Mouse (Mus musculus) layer of hippocampus, adult 9-10 months (tissue): ENCODE data around the gene Adgrl2.

Experiments
- DNase-seq: peaks from one replicate; pipeline ENCODE4 v3.0.0; 2022; ENCODE audit warnings: low spot score

Adgrl2 gene

DNA sequence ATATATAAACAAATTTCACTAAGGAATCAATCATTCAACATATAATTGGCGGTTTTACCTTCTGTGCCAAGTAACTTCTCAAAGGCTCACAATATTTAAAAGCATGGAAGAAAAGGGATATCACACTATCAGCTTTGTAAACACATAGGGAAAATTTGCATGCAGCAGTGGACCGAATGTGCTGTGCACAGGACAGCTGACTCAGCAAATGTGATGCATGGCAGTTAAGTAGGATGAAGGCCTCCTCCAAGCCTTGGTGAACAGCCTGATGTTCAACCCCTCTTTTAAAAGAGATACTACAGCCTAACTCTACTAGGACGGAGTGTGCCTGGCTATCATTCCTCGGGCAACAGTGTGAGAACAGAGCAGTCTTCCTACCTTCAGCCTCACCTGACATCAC, 105.2 kb downstream of the Adgrl2 start:
- no peak for DNase-seq

GRCm38 (mm10) chr3:148881431-148881830, 108.9 kb downstream of the Adgrl2 start:
- DNase-seq, result no peak

- DNase-seq, result no peak
Observed at GRCm38 (mm10) chr3:148872563-148872962, 117.8 kb downstream of the Adgrl2 start.

GRCm38 (mm10) chr3:148871792-148872464, 118.4 kb downstream of the Adgrl2 start:
- DNase-seq, result no peak

DNA sequence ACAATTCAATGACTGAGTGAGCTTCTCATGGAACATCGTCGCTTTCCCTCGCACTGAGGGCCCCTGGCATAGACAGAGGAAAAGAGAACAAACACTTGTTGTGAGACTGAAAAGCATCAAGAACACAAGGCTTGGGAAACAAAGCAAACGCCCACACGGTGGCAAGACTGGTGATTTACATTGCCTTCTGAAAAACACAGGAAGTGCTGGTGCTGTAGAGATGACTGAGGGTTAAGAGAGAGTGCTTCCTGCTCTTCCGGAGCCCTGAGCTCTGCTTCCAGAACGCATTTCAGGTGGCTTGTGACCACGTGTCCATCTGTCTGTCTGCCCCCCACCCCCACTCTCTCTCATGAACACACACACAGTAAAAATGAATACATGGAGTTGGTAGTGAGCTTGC, 122.7 kb downstream of the Adgrl2 start:
- DNase-seq, result no peak

DNA sequence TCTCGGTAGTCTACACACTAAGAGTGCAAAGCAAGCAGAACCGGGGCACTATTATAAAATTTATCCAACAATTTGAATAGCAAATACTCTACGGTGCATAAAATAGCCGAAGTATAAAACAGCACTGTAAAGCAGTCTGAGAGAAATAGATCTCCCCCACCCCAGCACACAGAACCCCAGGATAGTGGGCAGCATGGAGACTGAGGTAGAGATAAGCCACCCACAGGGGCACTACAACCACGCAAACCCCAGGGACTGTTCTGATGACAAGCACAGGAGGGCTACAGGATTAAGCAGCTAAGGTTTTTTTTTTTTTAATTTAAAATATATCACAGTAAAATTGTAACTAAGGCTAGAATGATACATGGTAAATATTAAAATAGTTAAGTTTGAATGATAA, 123.7 kb downstream of the Adgrl2 start:
- no peak for DNase-seq

- DNase-seq, result no peak
Observed at GRCm38 (mm10) chr3:148866053-148866452, 124.3 kb downstream of the Adgrl2 start.

DNA sequence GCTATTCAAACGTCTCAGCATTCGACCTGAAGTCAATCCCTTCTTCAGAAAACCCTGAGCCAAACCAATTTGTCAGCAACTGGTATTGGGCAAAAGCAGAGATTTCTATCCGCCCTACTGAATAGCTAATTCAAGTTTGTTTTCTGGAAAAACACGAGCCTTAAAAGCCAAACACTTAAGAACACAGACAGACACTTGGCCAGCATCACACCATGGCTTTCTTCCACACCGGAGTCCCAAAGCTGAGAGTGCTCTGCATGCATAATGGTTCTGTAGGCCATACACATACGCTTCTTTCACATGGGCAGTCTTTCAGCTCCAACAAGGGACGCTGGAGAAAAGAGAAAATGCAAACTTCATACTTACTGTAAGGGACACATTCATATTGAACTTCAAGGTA, 125.1 kb downstream of the Adgrl2 start:
- no peak for DNase-seq

DNA sequence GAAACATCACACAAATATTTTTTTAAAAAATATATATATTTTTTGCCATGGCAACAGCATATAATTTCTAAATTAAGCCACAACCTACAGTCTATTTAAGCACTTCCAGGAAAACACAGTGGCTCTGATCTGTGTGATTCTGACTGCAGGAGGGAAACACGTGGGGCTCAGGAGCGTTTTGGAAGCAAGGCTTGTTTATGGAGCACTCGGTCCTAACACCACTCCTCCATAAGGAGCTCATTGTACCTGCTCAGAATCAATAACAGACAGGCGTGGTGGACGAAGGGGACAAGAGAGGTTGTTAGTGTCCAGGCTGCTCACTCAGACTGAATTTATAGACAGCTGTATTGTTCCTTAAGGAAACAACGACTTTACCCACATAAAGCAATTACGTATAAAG, 128.5 kb downstream of the Adgrl2 start:
- DNase-seq, result no peak

DNA sequence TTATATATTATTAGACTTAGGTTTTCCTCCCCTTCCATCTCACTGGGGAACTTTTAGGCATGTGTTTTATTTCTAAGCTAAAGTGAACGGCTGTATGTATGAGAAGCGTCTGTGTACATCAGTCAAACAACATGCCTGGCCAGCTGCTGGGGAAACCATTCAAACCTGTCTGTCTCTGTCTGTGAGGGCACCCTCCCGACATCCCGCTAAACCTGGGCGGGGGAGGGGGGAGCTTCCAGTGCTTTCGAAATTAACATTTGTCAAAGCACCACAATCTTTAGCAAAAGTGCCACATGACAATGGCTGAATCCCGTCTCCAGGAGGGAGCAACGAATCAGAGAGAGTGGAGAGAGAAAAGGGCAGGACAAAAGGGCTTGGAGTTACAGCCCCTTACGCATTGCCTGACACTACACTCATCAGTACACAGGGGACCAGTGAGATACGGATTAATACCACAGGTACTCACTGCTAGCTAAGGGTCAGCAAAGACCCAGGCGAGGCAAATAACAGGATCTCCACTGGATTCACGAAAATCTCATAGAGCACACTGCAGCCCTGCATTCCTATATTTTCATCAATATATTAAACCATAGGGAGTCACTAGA, 135.9 kb downstream of the Adgrl2 start:
- no peak for DNase-seq

GRCm38 (mm10) chr3:148853372-148853771, 137.0 kb downstream of the Adgrl2 start:
- DNase-seq, result no peak

DNA sequence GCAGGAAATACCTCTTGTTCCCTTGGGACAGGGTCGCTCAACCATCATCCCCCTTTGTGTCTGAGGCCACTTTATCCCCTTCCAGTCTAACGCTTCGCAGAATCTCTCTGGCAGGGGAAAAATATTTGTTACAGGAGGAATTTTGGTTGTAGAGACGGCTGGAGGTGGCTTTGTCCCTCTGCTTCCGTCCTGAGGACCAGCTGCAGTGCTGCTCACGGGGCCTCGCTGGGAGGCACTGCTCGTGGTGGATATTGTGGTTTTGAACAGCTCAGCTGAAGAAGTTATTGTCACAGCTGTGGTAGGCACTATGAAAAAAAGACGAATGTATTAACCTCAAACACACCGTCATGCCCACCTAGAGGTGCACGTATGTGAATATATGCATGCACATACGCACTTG, 137.8 kb downstream of the Adgrl2 start:
- DNase-seq, result no peak

GRCm38 (mm10) chr3:148850821-148851220, 139.5 kb downstream of the Adgrl2 start:
- no peak for DNase-seq

DNA sequence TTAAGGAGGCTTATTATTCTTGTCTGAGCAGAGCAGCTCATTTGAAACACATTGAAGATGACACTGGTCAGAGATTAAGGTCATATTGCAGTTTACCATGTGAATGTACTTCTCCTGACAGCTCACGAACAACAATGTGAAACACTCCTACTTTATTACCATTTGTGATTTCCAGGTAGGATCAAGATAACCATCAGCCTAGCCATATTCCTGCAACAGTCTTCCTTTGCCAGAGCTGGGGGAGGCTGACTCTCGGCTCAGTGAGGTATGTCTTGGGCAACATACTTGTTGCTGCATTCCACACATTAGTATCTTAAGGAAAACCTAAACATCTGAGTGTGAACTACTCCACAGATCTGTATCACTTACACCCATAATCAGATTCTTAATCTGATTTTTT, 142.0 kb downstream of the Adgrl2 start:
- no peak for DNase-seq

- no peak for DNase-seq
Observed at GRCm38 (mm10) chr3:148844182-148844581, 146.2 kb downstream of the Adgrl2 start.

GRCm38 (mm10) chr3:148842533-148842932, 147.8 kb downstream of the Adgrl2 start:
- DNase-seq, result no peak

- no peak for DNase-seq
Observed at GRCm38 (mm10) chr3:148838835-148839296, 151.5 kb downstream of the Adgrl2 start.

- no peak for DNase-seq
Observed at GRCm38 (mm10) chr3:148838095-148838834, 152.1 kb downstream of the Adgrl2 start.

DNA sequence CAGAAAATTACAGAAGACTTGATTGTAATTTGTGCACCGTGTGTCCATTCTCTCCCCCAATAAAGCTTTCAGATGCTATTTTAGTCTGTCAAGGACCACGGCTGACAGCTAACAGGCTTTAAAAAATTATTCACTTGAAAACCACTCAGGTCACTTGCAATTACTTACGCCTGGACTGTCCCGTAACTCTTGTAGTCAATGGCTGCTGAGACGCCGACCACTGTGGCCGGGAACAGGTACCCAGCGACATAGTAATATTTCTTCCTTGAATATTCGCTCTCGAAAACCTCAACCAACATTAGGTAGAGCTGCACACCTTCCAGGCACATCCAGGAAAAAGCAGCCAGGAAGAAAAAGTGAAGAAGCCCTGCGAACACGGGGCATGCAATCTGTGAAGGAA, 155.2 kb downstream of the Adgrl2 start:
- no peak for DNase-seq

DNA sequence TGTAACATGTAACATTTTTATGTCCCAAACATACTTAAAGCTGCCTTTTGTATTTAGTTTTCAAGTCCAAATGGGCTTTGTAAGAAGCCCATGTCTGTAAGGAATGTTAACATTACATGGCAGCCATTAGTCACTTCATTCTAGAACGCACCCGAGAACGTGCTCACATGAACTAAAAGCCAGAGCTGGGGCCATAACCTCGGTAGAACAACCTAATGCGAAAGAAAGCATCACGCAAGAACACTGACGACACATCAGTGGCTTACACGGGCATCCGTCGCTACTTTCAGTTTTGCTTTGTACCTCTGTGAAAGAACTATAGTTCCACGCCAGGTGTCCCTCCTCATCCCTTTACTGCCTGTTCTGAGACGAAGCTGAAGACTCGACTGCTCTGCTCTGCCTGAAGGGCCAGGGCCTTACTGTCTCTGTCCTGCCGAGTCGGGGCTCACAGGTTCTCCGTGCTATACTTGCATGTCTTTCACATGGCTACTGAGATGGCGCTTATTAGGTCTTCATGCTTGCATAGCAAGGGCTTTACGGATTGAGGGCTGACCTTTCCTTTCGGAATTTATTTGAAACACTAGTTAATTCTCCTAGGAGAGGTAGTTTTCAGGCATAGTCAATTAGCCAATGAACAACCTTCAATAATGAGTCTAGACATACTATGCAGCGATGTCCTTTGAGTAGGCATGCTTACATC, 157.1 kb downstream of the Adgrl2 start:
- no peak for DNase-seq

DNA sequence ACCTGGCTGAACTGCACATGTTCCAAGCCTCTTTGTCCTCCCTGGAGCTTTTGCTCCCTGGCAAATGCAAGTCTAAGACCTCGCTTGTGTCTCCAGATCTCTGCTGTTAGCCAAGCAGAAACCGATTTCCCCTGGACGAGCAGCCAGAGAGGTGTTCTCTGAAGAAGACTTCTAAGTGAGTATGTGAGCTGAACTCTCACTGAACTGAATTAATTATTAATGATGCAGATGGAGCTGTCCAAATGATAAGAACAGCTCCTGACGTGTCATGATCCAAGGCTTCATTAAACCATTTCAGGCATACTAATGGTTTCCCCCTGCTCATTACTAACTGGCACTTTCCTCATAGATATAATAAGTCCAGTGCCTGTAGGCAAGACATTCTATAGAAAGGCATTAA, 158.4 kb downstream of the Adgrl2 start:
- DNase-seq, result no peak

DNA sequence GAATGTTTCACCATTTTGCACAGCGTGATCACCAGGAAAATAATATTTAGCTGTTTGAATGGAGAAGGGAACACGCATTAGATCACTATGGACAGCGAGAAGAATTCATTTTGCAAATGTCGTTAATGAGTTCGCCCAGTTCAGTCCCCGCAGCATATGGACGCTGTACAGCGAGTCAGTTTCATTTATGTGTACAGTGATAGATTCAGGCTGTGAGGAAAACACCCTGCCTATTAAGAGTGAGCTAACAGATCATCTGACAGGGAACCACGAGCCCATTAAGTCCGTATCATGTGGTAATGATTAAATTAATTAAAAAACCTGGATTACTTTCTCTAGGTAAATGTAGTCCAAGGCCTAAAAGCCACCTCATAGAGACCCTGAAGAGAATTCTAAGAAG, 161.8 kb downstream of the Adgrl2 start:
- no peak for DNase-seq

DNA sequence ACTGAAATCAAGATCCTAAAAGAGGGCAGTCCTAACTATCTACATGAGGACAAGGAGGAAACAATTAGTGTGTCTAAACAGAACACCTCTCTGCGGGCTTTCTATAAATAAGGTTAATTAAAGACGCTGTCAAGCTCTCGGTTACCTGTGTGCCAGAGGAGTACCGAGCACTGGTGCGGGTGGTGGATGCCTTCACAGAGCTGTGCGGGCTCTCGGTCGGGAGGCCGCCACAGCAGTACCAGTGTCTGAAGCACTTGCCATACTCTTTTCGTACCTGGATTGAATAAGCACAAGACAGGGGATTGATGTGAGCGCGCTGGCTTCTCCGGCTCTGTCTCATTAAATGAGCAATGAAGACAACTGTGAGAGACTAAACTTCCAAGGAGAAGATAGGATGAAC, 166.8 kb downstream of the Adgrl2 start:
- DNase-seq, result no peak
